ENCODE assay signal across 22 mouse cellular contexts in the genomic region with DNA sequence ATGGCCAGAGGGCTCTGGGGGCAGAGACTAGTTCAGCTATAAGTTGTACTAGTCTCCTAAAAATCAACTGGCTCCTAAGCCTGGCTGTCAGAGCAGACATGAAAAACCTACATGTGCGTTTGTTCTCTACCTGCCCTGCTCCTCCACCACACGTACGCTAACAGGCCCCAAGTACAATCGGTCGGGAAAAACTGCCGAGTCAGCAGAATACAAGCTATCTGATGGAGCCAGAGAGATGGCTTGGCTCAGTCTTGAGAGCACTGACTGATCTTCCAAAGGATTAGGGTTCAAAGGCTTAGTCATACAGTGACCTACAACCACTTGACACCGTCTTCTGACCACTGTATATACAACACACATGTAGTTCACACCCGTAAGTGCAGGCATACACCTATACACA.
DNase-seq lines count a peak whose midpoint lies in the region; ATAC-seq and TF ChIP-seq lines count a peak whose summit lies in the region.
"Had no signal": no experiment of that assay in that cellular context is flagged by ENCODE, and none has a peak within 500 bp of the region (broad histone marks: within the 10 kb centered on the region; RNA-seq: fewer than 3 reads in every experiment).

No protein-coding gene starts in this region.

- WGBS in liver, embryonic 14.5 days (ENCODE audit: insufficient replicate concordance), result 75% methylated on average over 8 of the region's 8 CpGs
- WGBS in midbrain, embryonic 14.5 days, result 94% methylated on average over 8 of the region's 8 CpGs
- WGBS in midbrain, embryonic 13.5 days, result 92% methylated on average over 8 of the region's 8 CpGs

- TF ChIP-seq EP300 in liver, embryonic 14.5 days (IDR thresholded peaks at IDR 0.05; ENCODE audit: low read depth), result no peak

- no peak overlapping the region for H3K9ac ChIP-seq in liver, embryonic 14.5 days (replicated peaks)
- H3K9ac ChIP-seq in midbrain, embryonic 14.5 days (replicated peaks; ENCODE audit: low read length), result no peak overlapping the region
- no peak overlapping the region for H3K9ac ChIP-seq in midbrain, embryonic 13.5 days (replicated peaks)
- no peak overlapping the region for H3K9ac ChIP-seq in ES-E14 (ENCODE audit: insufficient read depth, low read depth, low read length, poor library complexity, severe bottlenecking)
- H3K9ac ChIP-seq: embryonic facial prominence, embryonic 12.5 days; forebrain, embryonic 13.5 days; forebrain, embryonic 15.5 days; forebrain, postnatal 0 days had no signal

- H3K27me3 ChIP-seq in liver, embryonic 14.5 days (ENCODE audit: control insufficient read depth, insufficient read depth, low read length), result no peaks in the 10 kb centered on the region
- H3K27me3 ChIP-seq in midbrain, embryonic 14.5 days (ENCODE audit: control insufficient read depth, insufficient read depth, low read length), result no peaks in the 10 kb centered on the region
- no peaks in the 10 kb centered on the region for H3K27me3 ChIP-seq in midbrain, embryonic 13.5 days
- H3K27me3 ChIP-seq: embryonic facial prominence, embryonic 12.5 days; forebrain, embryonic 13.5 days; forebrain, embryonic 15.5 days; Patski had no signal

- H3K4me3 ChIP-seq in liver, embryonic 14.5 days (ENCODE audit: insufficient read depth in 1 of 2, low read depth in 2 of 2, low read length in 2 of 2), result no peak overlapping the region
- H3K4me3 ChIP-seq in midbrain, embryonic 14.5 days (replicated peaks; ENCODE audit: low read depth, low read length), result no peak overlapping the region
- no peak overlapping the region for H3K4me3 ChIP-seq in midbrain, embryonic 13.5 days (replicated peaks)
- H3K4me3 ChIP-seq in ES-E14 (ENCODE audit: insufficient read depth in 1 of 2, low read depth in 1 of 2, low read length in 2 of 2, poor library complexity in 1 of 2, severe bottlenecking in 1 of 2), result no peak overlapping the region
- H3K4me3 ChIP-seq: embryonic facial prominence, embryonic 10.5 days; embryonic facial prominence, embryonic 12.5 days; forebrain, embryonic 13.5 days; forebrain, embryonic 15.5 days had no signal

- 0 out of 2 replicates have a peak, but pooled peaks have one; percentile 13 for ATAC-seq in liver, embryonic 14.5 days (ENCODE audit: insufficient read depth)
- no peak for ATAC-seq in midbrain, embryonic 14.5 days (ENCODE audit: low FRiP score, low TSS enrichment)
- no peak for ATAC-seq in midbrain, embryonic 13.5 days
- no peak for ATAC-seq in megakaryocyte-erythroid progenitor cell, adult 5-6 weeks (replicated peaks; ENCODE audit: low FRiP score, low TSS enrichment, poor library complexity, severe bottlenecking)
- ATAC-seq: activated CD4-positive, CD25-positive, alpha-beta regulatory T cell, adult 4 months; forebrain, embryonic 13.5 days; forebrain, embryonic 15.5 days; forebrain, postnatal 0 days; Patski had no signal

- H3K36me3 ChIP-seq in liver, embryonic 14.5 days (replicated peaks; ENCODE audit: control insufficient read depth, insufficient read depth, low read depth), result no peaks in the 10 kb centered on the region
- no peaks in the 10 kb centered on the region for H3K36me3 ChIP-seq in midbrain, embryonic 14.5 days (ENCODE audit: control insufficient read depth, insufficient read depth, low read length)
- no peaks in the 10 kb centered on the region for H3K36me3 ChIP-seq in midbrain, embryonic 13.5 days
- no peaks in the 10 kb centered on the region for H3K36me3 ChIP-seq in ES-E14 (ENCODE audit: control insufficient read depth, insufficient read depth, low read length, poor library complexity, severe bottlenecking)
- H3K36me3 ChIP-seq: embryonic facial prominence, embryonic 10.5 days; embryonic facial prominence, embryonic 12.5 days; forebrain, embryonic 15.5 days had no signal

- no peak for DNase-seq in liver, embryonic 14.5 days (ENCODE audit: low read depth in 3 of 3, low spot score in 3 of 3)
- DNase-seq in liver, result no peak
- DNase-seq in midbrain, embryonic 14.5 days, result peak; percentile 24
- DNase-seq in ES-E14 (ENCODE audit: low read depth, low spot score), result no peak
- no peak for DNase-seq in lung, postnatal 36 days
- DNase-seq: adrenal gland, adult 8-10 months; adrenal gland, postnatal 14 days; adrenal gland, postnatal 36 days; cerebellum, adult 11-12 months; cerebellum, adult 2 months; cerebellum, adult 9-10 months; cerebellum, postnatal 10 days; cerebellum, postnatal 25 days; forebrain, postnatal 0 days had no signal

- H3K9me3 ChIP-seq in liver, embryonic 14.5 days (ENCODE audit: control insufficient read depth, low read length), result no peaks in the 10 kb centered on the region
- no peaks in the 10 kb centered on the region for H3K9me3 ChIP-seq in midbrain, embryonic 14.5 days (ENCODE audit: control insufficient read depth, low read length)
- no peaks in the 10 kb centered on the region for H3K9me3 ChIP-seq in midbrain, embryonic 13.5 days
- no peaks in the 10 kb centered on the region for H3K9me3 ChIP-seq in ES-E14 (ENCODE audit: control insufficient read depth, insufficient read depth, low read depth, low read length)
- H3K9me3 ChIP-seq: embryonic facial prominence, embryonic 10.5 days; embryonic facial prominence, embryonic 12.5 days; forebrain, embryonic 13.5 days; forebrain, embryonic 15.5 days had no signal

- in situ Hi-C loops in ES-E14 (cut with MboI; ENCODE audit: low sequenced_read_pairs in 2 of 2, unreplicated experiment in 2 of 2), result no loop called here

- H3K4me2 ChIP-seq in liver, embryonic 14.5 days (ENCODE audit: low read depth), result no peak overlapping the region
- H3K4me2 ChIP-seq in midbrain, embryonic 14.5 days (ENCODE audit: low read length), result no peak overlapping the region
- no peak overlapping the region for H3K4me2 ChIP-seq in midbrain, embryonic 13.5 days (replicated peaks)
- H3K4me2 ChIP-seq: embryonic facial prominence, embryonic 12.5 days; forebrain, embryonic 13.5 days; forebrain, embryonic 15.5 days had no signal

- no peak for TF ChIP-seq CTCF in liver, embryonic 14.5 days (IDR thresholded peaks at IDR 0.05; ENCODE audit: low read depth)

- no peak overlapping the region for H3K27ac ChIP-seq in liver, embryonic 14.5 days
- no peak overlapping the region for H3K27ac ChIP-seq in midbrain, embryonic 14.5 days (replicated peaks; ENCODE audit: low read depth, low read length)
- no peak overlapping the region for H3K27ac ChIP-seq in midbrain, embryonic 13.5 days
- no peak overlapping the region for H3K27ac ChIP-seq in ES-E14 (ENCODE audit: insufficient read depth, low read depth, low read length, poor library complexity, severe bottlenecking)
- H3K27ac ChIP-seq: embryonic facial prominence, embryonic 10.5 days; embryonic facial prominence, embryonic 12.5 days; forebrain, embryonic 13.5 days; forebrain, embryonic 15.5 days had no signal

- H3K4me1 ChIP-seq in liver, embryonic 14.5 days (replicated peaks; ENCODE audit: control insufficient read depth in 2 of 2, insufficient read depth in 2 of 2, low read length in 1 of 2), result 0 out of 4 replicates have a peak, but pooled peaks cover 0 to under 1% of the 10 kb centered on the region in 2 experiments
- 0 out of 2 replicates have a peak, but pooled peaks cover 4% of the 10 kb centered on the region for H3K4me1 ChIP-seq in midbrain, embryonic 14.5 days (ENCODE audit: control insufficient read depth, insufficient read depth, low read length)
- peaks cover 8% of the 10 kb centered on the region for H3K4me1 ChIP-seq in midbrain, embryonic 13.5 days (replicated peaks)
- H3K4me1 ChIP-seq in ES-E14 (ENCODE audit: control insufficient read depth in 2 of 2, insufficient read depth in 2 of 2, low read length in 2 of 2, poor library complexity in 1 of 2), result no peaks in the 10 kb centered on the region
- H3K4me1 ChIP-seq: embryonic facial prominence, embryonic 12.5 days had no signal

TF ChIP-seq in ES-E14, 5 proteins besides CTCF, POLR2A, EP300 and RAD21:
- TF ChIP-seq MAFK (IDR thresholded peaks at IDR 0.05; ENCODE audit: insufficient read depth, low read depth, low read length), result peak; percentile 100
- no peak for TF ChIP-seq ZNF384 (IDR thresholded peaks at IDR 0.05; ENCODE audit: low read depth, low read length)
- no peak for TF ChIP-seq HCFC1 (IDR thresholded peaks at IDR 0.05; ENCODE audit: borderline replicate concordance, insufficient read depth, low read length)
- no peak for TF ChIP-seq ZC3H11A (IDR thresholded peaks at IDR 0.05; ENCODE audit: borderline replicate concordance, low read depth, low read length)
